Mouse (Mus musculus) liver, postnatal 0 days (tissue): ENCODE results near the gene Kpnb1. TPM values are rescaled to one million over a fixed set of nuclear protein-coding genes. Genes with fewer than 3 reads are reported as not detected.

ENCODE experiments used
- ATAC-seq: fragments of 200-750 bp; cut with Nextera tagmentation; 2 replicates; pipeline ENCODE4 v1.8.0; 2017; ENCODE audit warnings: mild to moderate bottlenecking, moderate library complexity
- DNase-seq: peaks from one replicate; pipeline ENCODE4 v3.0.0-alpha.2; 2016
- H3K27ac ChIP-seq: fragments of 300-500 bp; sonication (generic); 2 replicates; pipeline ENCODE4 v1.5.1; 2014; ENCODE audit warnings: antibody characterized with exemption, moderate library complexity, mild to moderate bottlenecking, low read depth
- H3K27me3 ChIP-seq: fragments of 300-500 bp; sonication (generic); 2 replicates; pipeline ENCODE4 v1.6.1; 2014; ENCODE audit warnings: low read length, control low read depth, mixed read lengths; ENCODE audit not compliant: insufficient read depth
- H3K36me3 ChIP-seq: fragments of 300-500 bp; sonication (generic); replicated peaks from 2 replicates; pipeline ENCODE4 v1.6.1; 2014; ENCODE audit warnings: mild to moderate bottlenecking, control low read depth, low read length, moderate library complexity, mixed read lengths; ENCODE audit not compliant: insufficient read depth
- H3K4me1 ChIP-seq: fragments of 300-500 bp; sonication (generic); 2 replicates; pipeline ENCODE4 v1.6.1; 2014; ENCODE audit warnings: antibody characterized with exemption, mild to moderate bottlenecking, control low read depth; ENCODE audit not compliant: insufficient read depth
- H3K4me2 ChIP-seq: fragments of 300-500 bp; sonication (generic); 2 replicates; pipeline ENCODE4 v1.6.1; 2014; ENCODE audit warnings: low read depth, mild to moderate bottlenecking, low read length, moderate library complexity, mixed read lengths
- H3K4me3 ChIP-seq: fragments of 300-500 bp; sonication (generic); 2 replicates; pipeline ENCODE4 v1.5.1; 2014; ENCODE audit warnings: low read depth, low read length
- H3K9ac ChIP-seq: fragments of 300-500 bp; sonication (generic); replicated peaks from 2 replicates; pipeline ENCODE4 v1.6.1; 2014; ENCODE audit warnings: mild to moderate bottlenecking, moderate library complexity
- H3K9me3 ChIP-seq: fragments of 300-500 bp; sonication (generic); 2 replicates; pipeline ENCODE4 v1.6.1; 2016; ENCODE audit warnings: mild to moderate bottlenecking, control low read depth, low read length, mixed read lengths
- CTCF ChIP-seq: sonication (generic); IDR thresholded peaks from 2 replicates; pipeline ENCODE4 v1.5.1; 2016; ENCODE audit warnings: antibody characterized with exemption, low read depth
- EP300 ChIP-seq: IDR thresholded peaks from 2 replicates; pipeline ENCODE4 v1.6.1; 2016; ENCODE audit warnings: antibody characterized with exemption, low read depth, mild to moderate bottlenecking
- WGBS: fragments of 180-500 bp; shearing (Covaris S2); extraction: QIAGEN DNeasy Blood & Tissue Kit; methylation state at CpG from one replicate; pipeline ENCODE4 v1.1.7; 2014; ENCODE audit not compliant: insufficient replicate concordance; 5-methylcytosine and 5-hydroxymethylcytosine counted together
- polyA plus RNA-seq: library from polyadenylated mRNA; unstranded; fragments of >200 nt; fragmentation: Nextera tagmentation; extraction: Ambion mirVana; gene quantifications from 2 replicates; pipeline ENCODE4 v1.2.1, GENCODE M21; 2015

Kpnb1 gene
- polyA plus RNA-seq, 1 experiment from 2014 or later = 12.3 TPM

- H3K4me3 ChIP-seq = no peak overlapping the region
- WGBS = 43% methylated on average over 10 of the region's 10 CpGs
Measured at GRCm38 (mm10) chr11:97152662-97153287, 34.9 kb downstream of the Kpnb1 start.

DNA sequence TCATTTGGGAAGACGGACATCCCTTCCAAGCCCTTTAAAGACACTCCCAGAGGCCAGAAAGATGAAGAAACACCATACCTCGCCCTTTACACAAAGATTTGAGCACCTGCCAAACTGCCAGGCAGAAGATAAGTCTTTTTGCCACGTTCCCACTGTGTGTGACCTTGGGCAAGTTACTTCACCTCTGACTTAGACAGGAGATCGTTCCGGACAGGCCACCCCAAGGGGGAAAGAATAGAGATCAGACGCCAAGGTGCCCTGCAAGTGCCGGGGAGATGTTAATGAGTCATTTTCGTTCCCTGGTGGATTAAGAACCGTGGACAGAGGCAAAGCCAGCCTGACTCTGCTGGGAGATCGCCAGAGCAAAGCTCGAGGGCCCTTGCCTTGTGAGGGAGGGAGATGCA lies 35.7 kb downstream of the Kpnb1 start:
- DNase-seq (no peak), ATAC-seq (no peak)
- Histone ChIP-seq H3K4me1 (peaks cover 3% of the 10 kb centered on the region; the same call in 1 of the 2 replicates), H3K9ac (no peak overlapping the region), H3K36me3 (peaks cover 5% of the 10 kb centered on the region; the same call in 1 of the 2 replicates), H3K9me3 (no peaks in the 10 kb centered on the region), H3K27ac (no peak overlapping the region), H3K4me3 (peak overlapping the region; percentile 66; the same call in 1 of the 2 replicates), H3K27me3 (peaks cover 20% of the 10 kb centered on the region), H3K4me2 (peak overlapping the region; percentile 98)
- TF ChIP-seq EP300 (no peak), CTCF (no peak)
- 9% methylated on average over 11 of the region's 11 CpGs for WGBS

More at GRCm38 (mm10) chr11:97152662-97153287, 34.9 kb downstream of the Kpnb1 start:
- Histone ChIP-seq H3K9me3 (no peaks in the 10 kb centered on the region), H3K9ac (no peak overlapping the region), H3K4me1 (0 out of 2 replicates have a peak, but pooled peaks cover 3% of the 10 kb centered on the region), H3K27me3 (peaks cover 15% of the 10 kb centered on the region), H3K4me2 (no peak overlapping the region), H3K27ac (no peak overlapping the region), H3K36me3 (peaks cover 7% of the 10 kb centered on the region; the same call in 1 of the 2 replicates)
- DNase-seq (no peak), ATAC-seq (no peak)
- TF ChIP-seq CTCF (peak; percentile 31), EP300 (no peak)

- H3K4me2 ChIP-seq = peak within 1 kb of the TSS; percentile 98
- H3K9ac ChIP-seq = peak within 1 kb of the TSS; percentile 60
- no peak for TF ChIP-seq EP300
- TF ChIP-seq CTCF = no peak
- 3% methylated on average over 31 of the region's 64 CpGs for WGBS
- H3K27ac ChIP-seq = peak within 1 kb of the TSS; percentile 76
- peaks cover 20% of the 10 kb centered on the region for H3K27me3 ChIP-seq
- H3K36me3 ChIP-seq = peaks cover 5% of the 10 kb centered on the region; the same call in 1 of the 2 replicates
- H3K9me3 ChIP-seq = no peaks in the 10 kb centered on the region
- peaks cover 8% of the 10 kb centered on the region for H3K4me1 ChIP-seq
- DNase-seq (no peak), ATAC-seq (no peak)
- peak within 1 kb of the TSS; percentile 66 for H3K4me3 ChIP-seq
Measured at GRCm38 (mm10) chr11:97151343-97151801, 36.3 kb downstream of the Kpnb1 start, which contains the start of gene Tbkbp1. Gene Tbkbp1 (minus strand): TSS chr11:97151495.

GRCm38 (mm10) chr11:97150411-97151330 lies 37.0 kb downstream of the Kpnb1 start:
- peak; percentile 53 for DNase-seq
- peak overlapping the region; percentile 98 for H3K4me2 ChIP-seq
- peak overlapping the region; percentile 60 for H3K9ac ChIP-seq
- peak overlapping the region; percentile 66 for H3K4me3 ChIP-seq
- H3K27ac ChIP-seq = peak overlapping the region; percentile 76
- ATAC-seq = peak; percentile 58
- H3K9me3 ChIP-seq = no peaks in the 10 kb centered on the region
- H3K36me3 ChIP-seq = peaks cover 8% of the 10 kb centered on the region; the same call in 1 of the 2 replicates
- peaks cover 20% of the 10 kb centered on the region for H3K27me3 ChIP-seq
- peaks cover 11% of the 10 kb centered on the region for H3K4me1 ChIP-seq
- TF ChIP-seq EP300 (no peak), CTCF (no peak)
- under 1% methylated on average over 58 of the region's 102 CpGs for WGBS

GRCm38 (mm10) chr11:97149995-97150410 lies 37.7 kb downstream of the Kpnb1 start:
- peak overlapping the region; percentile 66 for H3K4me3 ChIP-seq
- ATAC-seq (peak; percentile 43), DNase-seq (peak; percentile 68)
- TF ChIP-seq CTCF = no peak
- TF ChIP-seq EP300 = no peak
- H3K4me2 ChIP-seq = peak overlapping the region; percentile 98
- no peaks in the 10 kb centered on the region for H3K9me3 ChIP-seq
- peaks cover 11% of the 10 kb centered on the region for H3K4me1 ChIP-seq
- peak overlapping the region; percentile 76 for H3K27ac ChIP-seq
- H3K36me3 ChIP-seq = 0 out of 2 replicates have a peak, but pooled peaks cover 3% of the 10 kb centered on the region
- H3K27me3 ChIP-seq = peaks cover 20% of the 10 kb centered on the region
- 3% methylated on average over 14 of the region's 14 CpGs for WGBS
- peak overlapping the region; percentile 60; the same call in 1 of the 2 replicates for H3K9ac ChIP-seq
